Mouse (Mus musculus) stomach, postnatal 0 days (tissue): ENCODE measurements at regions not wholly inside any gene's neighbourhood (a gene's known extent, or its start where the extent isn't known, plus 50 kb on each side); places are given as distances from the start of the nearest gene placed in this dataset.

Experiments used
- CTCF ChIP-seq: IDR thresholded peaks from 2 replicates; pipeline ENCODE4 v1.5.1; 2016; ENCODE audit warnings: antibody characterized with exemption, low read depth, mild to moderate bottlenecking, moderate library complexity
- EP300 ChIP-seq: optimal IDR thresholded peaks from 2 replicates; pipeline ENCODE3; 2016; ENCODE audit warnings: antibody characterized with exemption

DNA sequence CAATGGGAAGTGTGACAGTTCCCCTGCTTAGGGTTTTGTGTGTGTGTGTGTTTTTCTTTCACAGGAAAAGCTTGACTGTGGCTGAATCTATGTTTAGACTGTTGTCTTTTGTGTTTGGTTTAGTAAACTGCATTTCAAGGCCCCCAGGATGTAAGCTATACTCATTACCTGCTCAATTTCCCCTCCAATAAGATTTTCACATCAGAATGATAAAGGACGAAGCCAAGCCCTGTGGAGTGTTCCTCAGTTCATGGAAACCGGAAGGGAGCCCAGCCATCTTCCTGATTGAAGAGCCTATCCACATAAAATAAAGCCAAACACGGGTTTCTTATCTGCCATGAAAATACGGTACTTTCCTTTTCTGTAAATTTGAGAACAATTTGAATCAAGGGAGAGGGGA, 50.5 kb upstream of the Kdr start:
- no peak for TF ChIP-seq CTCF
- no peak for TF ChIP-seq EP300
